Mouse (Mus musculus) CH12.LX (cell line): ENCODE results near the gene Fhit.

Source experiments
- CTCF ChIP-seq, 2 experiments: IDR thresholded peaks in 1 of 2; conservative IDR thresholded peaks in 1 of 2; 2 replicates each; pipeline ENCODE4 v1.5.1; 2011 to 2012; ENCODE audit warnings: low read depth in 2 of 2, low read length in 2 of 2, improper control_type of control experiment in 1 of 2, inconsistent platforms in 1 of 2, mild to moderate bottlenecking in 1 of 2, moderate library complexity in 1 of 2
- EP300 ChIP-seq: IDR thresholded peaks from 2 replicates; pipeline ENCODE4 v1.6.1; 2011; ENCODE audit warnings: low read length, improper control_type of control experiment
- JUND ChIP-seq: conservative IDR thresholded peaks from 2 replicates; pipeline ENCODE4 v1.6.1; 2011; ENCODE audit warnings: low read depth, low read length, improper control_type of control experiment
- POLR2A ChIP-seq: IDR thresholded peaks from 2 replicates; pipeline ENCODE4 v1.6.1; 2011; ENCODE audit warnings: low read depth, mild to moderate bottlenecking, improper control_type of control experiment, low read length
- ZMIZ1 ChIP-seq: IDR thresholded peaks from 2 replicates; pipeline ENCODE4 v1.6.1; 2012; ENCODE audit warnings: low read depth, mild to moderate bottlenecking, inconsistent platforms, low read length, improper control_type of control experiment

DNA sequence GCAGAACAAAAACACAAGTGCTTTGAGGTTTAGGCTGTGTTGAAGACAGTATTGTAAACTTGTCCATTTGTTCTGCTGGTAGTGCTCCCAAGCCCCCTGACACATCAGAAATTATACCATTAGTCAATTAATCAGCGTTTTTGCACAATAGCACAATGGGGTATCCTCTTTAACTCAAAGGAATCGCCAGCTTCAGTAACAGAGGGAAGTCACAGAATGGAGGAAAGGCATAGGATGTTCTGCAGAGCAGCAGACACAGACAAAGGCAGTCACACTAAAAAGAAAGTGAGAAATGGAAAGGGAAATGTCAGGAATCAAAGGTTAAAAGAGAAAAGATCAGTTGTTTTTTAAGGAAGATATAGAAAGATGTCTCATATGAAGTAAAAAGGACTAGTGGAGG, 348.3 kb downstream of the Fhit start:
- TF ChIP-seq CTCF (conservative IDR thresholded peaks at IDR 0.05 in 1 of 2, IDR thresholded peaks at IDR 0.05 in 1 of 2; ENCODE audit: low read depth in 2 of 2, low read length in 2 of 2) = no peak
- no peak for TF ChIP-seq JUND
- TF ChIP-seq ZMIZ1 = no peak
- no peak for TF ChIP-seq EP300
- no peak for TF ChIP-seq POLR2A
